Mouse (Mus musculus): ENCODE data around the gene Prkce.

The Prkce gene

DNA sequence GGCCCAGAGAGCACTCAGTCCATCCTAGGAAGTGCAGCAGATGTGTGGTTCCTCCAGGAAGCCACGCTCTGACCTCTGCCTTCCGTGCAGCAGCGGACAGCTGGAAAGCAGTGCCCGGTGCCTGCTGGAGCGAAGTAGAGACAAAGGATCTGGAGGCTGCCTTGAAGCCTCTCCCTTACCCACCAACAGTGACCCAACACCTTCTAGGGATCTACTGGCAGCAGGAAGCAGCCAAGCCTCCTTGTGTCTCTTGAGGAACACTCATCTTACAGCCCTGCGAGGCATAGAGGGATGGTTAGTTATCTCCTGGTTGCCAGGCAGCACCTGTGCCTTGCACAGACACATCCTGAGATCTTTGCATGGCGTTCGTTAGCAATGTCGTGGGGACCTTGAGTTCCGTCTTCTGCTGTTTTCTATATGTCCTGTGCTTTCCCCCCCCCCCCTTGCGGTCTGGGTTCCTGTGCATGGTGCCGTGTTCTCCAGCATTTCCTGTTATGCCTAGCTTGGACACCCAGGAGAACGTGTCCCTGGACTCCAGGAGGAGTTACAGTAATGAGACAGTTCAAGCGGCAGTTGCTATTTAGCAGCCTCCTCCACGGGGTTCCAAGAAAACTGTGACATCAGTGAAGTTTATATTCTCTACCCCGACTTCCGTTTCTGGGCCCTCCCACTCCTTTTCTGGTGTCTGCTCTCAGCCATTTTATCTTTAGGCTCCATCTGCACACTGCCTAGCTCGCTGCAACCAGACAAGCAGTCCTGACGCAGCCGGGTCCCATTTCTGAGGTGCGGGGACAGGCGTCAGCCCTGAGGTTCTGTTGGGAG lies 133.4 kb downstream of the Prkce start:
- DNase-seq (ENCODE audit: low spot score in 2 of 2): peak; percentile 73 to 76

DNA sequence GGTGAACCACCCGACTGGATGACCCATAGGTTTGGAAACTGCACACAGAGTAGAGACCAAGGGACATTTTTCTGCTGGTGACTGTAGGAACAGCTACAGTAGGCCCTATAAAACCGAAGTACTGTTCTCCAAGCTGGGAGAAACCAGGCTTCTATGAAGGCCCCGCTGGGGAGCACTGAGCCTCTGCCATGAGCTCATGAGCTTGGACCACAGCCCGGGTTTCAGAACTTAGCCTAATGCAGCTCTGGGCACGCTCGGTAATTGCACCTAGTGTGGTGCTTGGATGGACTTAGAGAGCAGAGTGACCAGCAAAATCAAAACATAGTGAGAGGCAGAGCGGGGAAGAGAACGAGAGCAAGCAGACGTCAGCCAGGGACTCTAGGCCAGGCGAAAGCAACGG lies 134.7 kb downstream of the Prkce start:
- peak in 1 of 2 experiments; percentile 48 for DNase-seq (ENCODE audit: low spot score in 2 of 2)

GRCm38 (mm10) chr17:86302861-86303331 lies 135.3 kb downstream of the Prkce start:
- no peak for DNase-seq (ENCODE audit: low spot score in 2 of 2)

- DNase-seq (ENCODE audit: low spot score in 2 of 2): no peak
These were observed 136.0 kb downstream of the Prkce start for GRCm38 (mm10) chr17:86303401-86304243.

- no peak for DNase-seq (ENCODE audit: low spot score in 2 of 2)
These were observed 137.5 kb downstream of the Prkce start for GRCm38 (mm10) chr17:86304923-86305630.

- no peak for DNase-seq (ENCODE audit: low spot score in 2 of 2)
These were observed 138.6 kb downstream of the Prkce start for GRCm38 (mm10) chr17:86306161-86306560.

GRCm38 (mm10) chr17:86313413-86314139 lies 146.0 kb downstream of the Prkce start:
- no peak for DNase-seq (ENCODE audit: low spot score in 2 of 2)

- DNase-seq (ENCODE audit: low spot score in 2 of 2): no peak
These were observed 148.3 kb downstream of the Prkce start for GRCm38 (mm10) chr17:86315874-86316273.

- no peak for DNase-seq (ENCODE audit: low spot score in 2 of 2)
These were observed 149.2 kb downstream of the Prkce start for GRCm38 (mm10) chr17:86316771-86317170.

GRCm38 (mm10) chr17:86317197-86317596 lies 149.6 kb downstream of the Prkce start:
- DNase-seq (ENCODE audit: low spot score in 2 of 2): no peak

DNA sequence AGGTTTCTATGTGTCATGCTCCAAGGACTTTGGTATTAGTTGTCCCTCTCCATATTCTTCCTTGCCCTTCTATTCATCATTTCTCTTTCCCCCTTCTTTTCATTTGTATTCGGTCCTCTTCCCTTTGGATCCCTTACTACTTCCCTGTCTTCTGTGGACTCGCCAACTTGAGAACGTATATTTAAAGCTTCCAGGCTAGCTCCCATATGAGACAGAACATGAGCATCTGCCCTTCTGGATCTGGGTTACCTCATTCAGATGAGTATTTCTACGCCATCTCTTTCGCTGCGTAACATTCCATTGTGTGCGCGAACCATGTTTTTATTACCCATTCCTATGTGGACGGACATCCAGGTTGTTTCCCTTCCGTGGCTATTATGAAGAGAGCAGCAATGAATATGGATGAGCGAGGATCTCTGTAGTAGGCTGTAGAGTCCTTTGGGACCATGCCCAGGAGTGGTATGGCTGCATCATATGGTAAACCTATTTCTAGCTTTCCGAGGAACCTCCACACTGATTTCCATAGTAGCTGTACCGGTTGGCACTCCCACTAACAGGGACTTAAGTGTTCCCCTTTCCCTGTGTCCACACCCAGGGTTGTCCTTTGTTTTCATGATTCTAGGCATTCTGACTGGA lies 152.5 kb downstream of the Prkce start:
- DNase-seq (ENCODE audit: low spot score in 2 of 2): peak; percentile 55 to 68

DNA sequence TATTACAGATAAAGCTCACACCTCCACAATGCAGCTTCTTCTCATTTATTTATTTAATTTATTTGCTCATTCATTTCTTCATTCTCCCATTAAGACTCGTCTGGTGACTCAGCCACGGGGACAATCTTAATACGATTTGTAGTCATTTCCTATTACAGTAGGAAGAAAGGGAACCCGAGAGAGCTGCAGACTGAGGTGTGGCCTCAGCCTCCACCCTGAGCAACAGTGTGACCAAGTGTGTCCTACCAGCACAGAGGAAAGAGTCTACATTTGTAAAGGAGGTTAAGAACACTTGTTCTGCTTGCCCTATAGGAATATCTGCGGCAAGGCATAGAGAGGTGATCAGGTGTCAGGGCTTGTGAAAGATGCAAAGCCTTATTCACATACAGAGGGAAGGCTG lies 155.3 kb downstream of the Prkce start:
- DNase-seq (ENCODE audit: low spot score in 2 of 2): no peak

- no peak for DNase-seq (ENCODE audit: low spot score in 2 of 2)
These were observed 155.7 kb downstream of the Prkce start for GRCm38 (mm10) chr17:86323310-86323709.

GRCm38 (mm10) chr17:86323909-86324686 lies 156.5 kb downstream of the Prkce start:
- no peak for DNase-seq (ENCODE audit: low spot score in 2 of 2)

GRCm38 (mm10) chr17:86324756-86325155 lies 157.2 kb downstream of the Prkce start:
- DNase-seq (ENCODE audit: low spot score in 2 of 2): no peak

DNA sequence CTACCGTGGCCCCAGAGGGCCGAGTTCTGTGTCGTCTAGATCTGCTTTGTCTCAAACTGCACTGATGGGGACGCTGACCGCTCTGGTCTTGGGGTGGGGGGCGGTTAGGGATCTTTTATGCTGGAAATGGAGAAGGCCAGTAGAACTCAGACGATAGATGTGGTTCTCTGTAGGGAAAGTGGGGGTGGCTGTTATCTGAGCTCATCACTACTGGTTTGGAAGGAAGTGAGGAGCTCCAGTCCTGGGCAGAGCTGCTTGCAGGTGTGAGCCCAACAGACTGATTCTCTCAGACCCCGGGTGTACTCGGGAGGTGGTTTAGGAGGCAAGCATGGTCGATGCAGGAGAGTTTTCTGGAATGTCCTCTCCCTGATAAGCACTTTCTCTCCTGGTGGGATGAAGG lies 157.7 kb downstream of the Prkce start:
- DNase-seq (ENCODE audit: low spot score in 2 of 2): no peak

DNA sequence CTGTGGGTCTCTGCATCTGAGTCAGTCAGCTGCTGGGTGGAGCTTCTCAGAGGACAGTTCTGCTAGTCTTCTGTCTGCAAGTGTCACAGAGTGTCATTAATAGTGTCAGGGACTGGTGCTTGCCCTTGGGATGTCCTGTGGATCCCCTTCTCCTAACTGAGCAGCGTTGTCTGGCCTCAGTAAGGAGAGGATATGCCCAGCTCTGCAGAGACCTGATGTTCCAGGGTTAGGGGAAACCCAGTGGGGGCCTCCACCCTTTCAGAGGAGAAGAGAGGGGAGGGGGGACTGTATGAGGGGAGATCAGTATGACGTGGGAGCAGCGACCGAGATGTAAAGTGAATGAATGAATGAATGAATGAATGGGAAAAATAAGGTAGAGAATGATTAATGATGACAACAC lies 160.4 kb downstream of the Prkce start:
- DNase-seq (ENCODE audit: low spot score in 2 of 2): no peak

DNA sequence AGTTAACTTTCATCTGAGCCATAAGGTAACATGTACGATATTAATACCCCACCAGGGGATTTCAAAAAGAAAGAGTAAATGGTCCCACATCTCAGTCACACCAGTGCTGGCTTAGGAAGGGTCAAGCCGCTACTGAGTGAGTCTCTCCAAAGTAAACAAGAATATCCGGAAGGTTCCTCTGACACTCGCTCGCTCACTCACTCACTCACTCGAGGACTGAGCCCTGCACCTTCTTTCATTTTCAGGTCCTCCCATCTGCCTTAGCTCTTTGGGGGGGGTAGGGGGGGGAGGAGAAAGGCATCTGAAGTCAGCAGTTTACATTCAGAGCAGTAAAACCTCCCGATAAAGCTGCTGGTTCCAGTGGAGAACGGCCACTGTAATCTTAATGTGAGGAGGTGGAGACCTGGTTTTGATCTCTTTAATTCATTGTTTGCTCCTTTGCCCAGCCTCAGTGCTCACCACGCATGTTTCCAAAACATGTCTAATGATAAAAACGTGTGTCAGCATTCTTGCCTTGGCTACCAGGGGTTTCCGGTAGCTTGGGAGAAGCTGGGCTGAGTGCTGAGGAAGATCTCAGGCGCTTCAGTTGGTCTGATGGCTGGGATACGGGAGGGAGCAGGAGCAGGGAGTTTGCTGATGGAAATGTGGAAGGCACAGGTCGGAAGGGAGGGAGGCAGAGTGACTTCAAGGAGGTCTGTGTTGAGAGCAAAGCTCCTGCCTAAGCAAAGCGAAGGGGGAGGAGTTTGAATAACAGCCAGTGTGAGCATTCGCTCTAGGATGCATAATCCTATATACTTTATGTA lies 161.9 kb downstream of the Prkce start:
- DNase-seq (ENCODE audit: low spot score in 2 of 2): no peak
